Mouse (Mus musculus): ENCODE results near the gene Serpinb9g. TPM values are rescaled to one million over a fixed set of nuclear protein-coding genes. Genes with fewer than 3 reads are reported as not detected.

Serpinb9g gene
- not detected for polyA plus RNA-seq (2017; shearing (Covaris generic))

DNA sequence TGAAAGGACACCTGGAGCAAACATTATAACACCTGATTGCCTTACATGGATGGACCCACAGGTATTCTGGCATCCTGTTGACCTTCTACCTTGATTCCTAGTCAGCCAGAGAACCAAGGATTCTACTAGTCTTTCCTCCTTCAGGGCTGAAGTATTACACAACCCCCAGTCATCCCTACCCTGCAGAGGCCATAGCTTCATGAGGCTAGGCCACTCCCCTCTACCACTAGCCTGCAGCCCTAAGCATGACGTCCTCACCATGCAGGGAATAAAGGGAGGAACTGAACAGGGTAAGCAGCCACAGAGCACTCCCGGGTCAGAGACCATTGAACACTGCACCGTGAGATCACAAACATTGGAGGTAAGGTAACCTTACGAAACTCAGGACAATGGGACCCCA lies at the start of gene Serpinb9g:
Serpinb9g (plus strand) TSS at position 301 of the 400 bp plus-strand sequence.

Other genes with a start within 250 kb of the Serpinb9g start
- 0.17 TPM for gene Serpinb9e, start 235.2 kb upstream of the Serpinb9g start, polyA plus RNA-seq (2017; shearing (Covaris generic))
- gene Serpinb9f, start 160.7 kb upstream of the Serpinb9g start, polyA plus RNA-seq (2017; shearing (Covaris generic)), result not detected
- not detected for gene Gm11397, start 89.0 kb upstream of the Serpinb9g start, polyA plus RNA-seq (2017; shearing (Covaris generic))
- gene Serpinb6d, start 176.6 kb downstream of the Serpinb9g start, polyA plus RNA-seq (2017; shearing (Covaris generic)), result not detected

Measured in inflammation-experienced regulatory T-cells, adult 16 weeks (primary cell).